Mouse (Mus musculus): ENCODE measurements around the gene 4931414P19Rik. TPM values are rescaled to one million over a fixed set of nuclear protein-coding genes. Genes with fewer than 3 reads are reported as not detected.

The 4931414P19Rik gene
- polyA plus RNA-seq, 1 experiment from 2014 or later: 7.1 TPM

- DNase-seq (ENCODE audit: low spot score): no peak
- no peak for ATAC-seq (replicated peaks; ENCODE audit: low FRiP score, low TSS enrichment, low read depth)
- Histone ChIP-seq H3K9me3 (ENCODE audit: control insufficient read depth, low read length) (no peaks in the 10 kb centered on the region), H3K4me2 (ENCODE audit: low read length) (no peak overlapping the region), H3K9ac (ENCODE audit: low read length) (no peak overlapping the region), H3K27ac (ENCODE audit: low read depth) (no peak overlapping the region), H3K4me1 (replicated peaks; ENCODE audit: control insufficient read depth, insufficient read depth, low read length) (no peaks in the 10 kb centered on the region), H3K36me3 (ENCODE audit: control insufficient read depth, insufficient read depth, low read length) (peaks cover 46% of the 10 kb centered on the region), H3K27me3 (replicated peaks; ENCODE audit: control insufficient read depth, insufficient read depth, low read length) (no peaks in the 10 kb centered on the region), H3K4me3 (ENCODE audit: low read depth, low read length) (no peak overlapping the region)
- WGBS: 86% methylated on average over 4 of the region's 4 CpGs
These were observed 28.4 kb upstream of the 4931414P19Rik start for GRCm38 (mm10) chr14:54634182-54634581.

DNA sequence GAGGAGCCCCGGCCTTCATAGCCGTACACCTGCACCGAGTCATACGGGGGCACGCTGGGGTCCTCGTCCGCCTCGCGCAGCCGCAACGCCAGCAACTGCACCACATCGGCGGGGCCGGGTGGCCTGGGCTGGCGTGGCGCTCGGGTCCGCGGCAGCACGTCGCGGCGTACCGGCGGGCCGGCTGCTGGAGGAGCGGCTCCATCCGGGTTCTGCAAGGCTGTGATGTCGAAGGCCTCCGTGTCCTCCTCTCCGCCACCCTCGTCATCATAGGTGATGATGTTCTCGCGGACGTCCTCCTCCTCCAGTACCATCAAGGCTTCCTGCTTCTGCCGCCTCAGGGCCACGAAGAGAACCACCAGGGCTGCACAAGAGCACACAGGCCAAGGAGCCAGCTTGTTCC lies 26.5 kb upstream of the 4931414P19Rik start:
- no peak overlapping the region for H3K27ac ChIP-seq (ENCODE audit: low read depth)
- no peaks in the 10 kb centered on the region for H3K9me3 ChIP-seq (ENCODE audit: control insufficient read depth, low read length)
- no peak overlapping the region for H3K4me2 ChIP-seq (ENCODE audit: low read length)
- DNase-seq (ENCODE audit: low spot score) (no peak), ATAC-seq (replicated peaks; ENCODE audit: low FRiP score, low TSS enrichment, low read depth) (no peak)
- no peaks in the 10 kb centered on the region for H3K27me3 ChIP-seq (replicated peaks; ENCODE audit: control insufficient read depth, insufficient read depth, low read length)
- WGBS: 93% methylated on average over 37 of the region's 37 CpGs
- no peak overlapping the region for H3K9ac ChIP-seq (ENCODE audit: low read length)
- H3K36me3 ChIP-seq (ENCODE audit: control insufficient read depth, insufficient read depth, low read length): peaks cover 43% of the 10 kb centered on the region
- H3K4me1 ChIP-seq (replicated peaks; ENCODE audit: control insufficient read depth, insufficient read depth, low read length): no peaks in the 10 kb centered on the region
- no peak overlapping the region for H3K4me3 ChIP-seq (ENCODE audit: low read depth, low read length)

DNA sequence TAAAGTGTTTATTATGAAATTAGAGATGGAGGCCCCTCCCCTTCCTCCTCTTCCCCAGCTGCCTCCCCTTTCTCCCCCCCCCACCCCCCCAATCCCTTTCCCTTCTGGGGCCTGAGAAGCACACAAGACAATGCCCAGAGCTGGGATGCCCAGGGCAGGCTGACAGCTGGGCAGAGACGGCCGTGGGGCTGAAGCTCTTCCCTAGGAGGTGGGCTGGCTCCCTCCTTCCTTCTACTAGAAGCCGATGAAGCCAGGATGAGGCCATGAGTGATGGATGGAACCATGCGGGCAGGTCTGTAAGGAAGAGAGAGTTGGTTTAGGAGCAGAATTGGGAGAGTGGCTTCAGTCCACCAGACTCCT lies 25.4 kb upstream of the 4931414P19Rik start:
- ATAC-seq (replicated peaks; ENCODE audit: low FRiP score, low TSS enrichment, low read depth): peak; percentile 55; the same call in 1 of the 2 replicates
- Histone ChIP-seq H3K9ac (ENCODE audit: low read length) (no peak overlapping the region), H3K27ac (ENCODE audit: low read depth) (no peak overlapping the region), H3K9me3 (ENCODE audit: control insufficient read depth, low read length) (no peaks in the 10 kb centered on the region), H3K4me1 (replicated peaks; ENCODE audit: control insufficient read depth, insufficient read depth, low read length) (no peaks in the 10 kb centered on the region), H3K4me3 (ENCODE audit: low read depth, low read length) (no peak overlapping the region), H3K27me3 (replicated peaks; ENCODE audit: control insufficient read depth, insufficient read depth, low read length) (no peaks in the 10 kb centered on the region), H3K36me3 (ENCODE audit: control insufficient read depth, insufficient read depth, low read length) (peaks cover 36% of the 10 kb centered on the region), H3K4me2 (ENCODE audit: low read length) (no peak overlapping the region)
- 53% methylated on average over 4 of the region's 4 CpGs for WGBS
- DNase-seq (ENCODE audit: low spot score): no peak

GRCm38 (mm10) chr14:54630583-54631239 lies 24.9 kb upstream of the 4931414P19Rik start:
- H3K27me3 ChIP-seq (replicated peaks; ENCODE audit: control insufficient read depth, insufficient read depth, low read length): no peaks in the 10 kb centered on the region
- DNase-seq (ENCODE audit: low spot score) (no peak), ATAC-seq (replicated peaks; ENCODE audit: low FRiP score, low TSS enrichment, low read depth) (peak; percentile 25; the same call in 1 of the 2 replicates)
- H3K4me2 ChIP-seq (ENCODE audit: low read length): no peak overlapping the region
- H3K9me3 ChIP-seq (ENCODE audit: control insufficient read depth, low read length): no peaks in the 10 kb centered on the region
- H3K27ac ChIP-seq (ENCODE audit: low read depth): no peak overlapping the region
- H3K4me1 ChIP-seq (replicated peaks; ENCODE audit: control insufficient read depth, insufficient read depth, low read length): no peaks in the 10 kb centered on the region
- 80% methylated on average over 11 of the region's 11 CpGs for WGBS
- no peak overlapping the region for H3K4me3 ChIP-seq (ENCODE audit: low read depth, low read length)
- H3K9ac ChIP-seq (ENCODE audit: low read length): no peak overlapping the region
- peaks cover 31% of the 10 kb centered on the region for H3K36me3 ChIP-seq (ENCODE audit: control insufficient read depth, insufficient read depth, low read length)

DNA sequence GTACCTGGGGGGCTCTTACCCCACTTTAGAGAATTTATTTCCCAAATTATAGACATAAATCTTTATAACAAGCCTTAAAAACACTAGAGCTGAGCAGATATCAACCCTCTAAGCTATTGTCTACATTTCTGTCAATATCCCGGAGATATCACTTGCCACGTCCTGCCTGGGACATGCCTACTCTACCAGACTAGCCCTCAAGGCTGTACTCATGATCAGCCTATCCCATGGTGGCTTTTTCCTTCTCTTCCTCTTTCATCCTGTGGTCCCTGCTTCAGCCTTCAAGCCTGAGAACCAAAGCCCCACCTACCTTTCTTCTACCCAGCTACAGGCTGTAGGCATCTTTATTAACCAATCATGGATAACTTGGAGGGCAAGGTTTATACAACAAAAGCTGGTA lies 24.0 kb upstream of the 4931414P19Rik start:
- Histone ChIP-seq H3K4me3 (ENCODE audit: low read depth, low read length) (no peak overlapping the region), H3K27me3 (replicated peaks; ENCODE audit: control insufficient read depth, insufficient read depth, low read length) (no peaks in the 10 kb centered on the region), H3K4me1 (replicated peaks; ENCODE audit: control insufficient read depth, insufficient read depth, low read length) (no peaks in the 10 kb centered on the region), H3K9me3 (ENCODE audit: control insufficient read depth, low read length) (no peaks in the 10 kb centered on the region), H3K36me3 (ENCODE audit: control insufficient read depth, insufficient read depth, low read length) (peaks cover 30% of the 10 kb centered on the region), H3K27ac (ENCODE audit: low read depth) (no peak overlapping the region), H3K4me2 (ENCODE audit: low read length) (no peak overlapping the region), H3K9ac (ENCODE audit: low read length) (no peak overlapping the region)
- WGBS: 91% methylated on average over 2 of the region's 2 CpGs
- ATAC-seq (replicated peaks; ENCODE audit: low FRiP score, low TSS enrichment, low read depth) (no peak), DNase-seq (ENCODE audit: low spot score) (no peak)

- Histone ChIP-seq H3K4me1 (replicated peaks; ENCODE audit: control insufficient read depth, insufficient read depth, low read length) (no peaks in the 10 kb centered on the region), H3K9ac (ENCODE audit: low read length) (no peak overlapping the region), H3K4me3 (ENCODE audit: low read depth, low read length) (no peak overlapping the region), H3K27ac (ENCODE audit: low read depth) (no peak overlapping the region), H3K9me3 (ENCODE audit: control insufficient read depth, low read length) (no peaks in the 10 kb centered on the region), H3K4me2 (ENCODE audit: low read length) (no peak overlapping the region), H3K27me3 (replicated peaks; ENCODE audit: control insufficient read depth, insufficient read depth, low read length) (no peaks in the 10 kb centered on the region), H3K36me3 (ENCODE audit: control insufficient read depth, insufficient read depth, low read length) (peaks cover 18% of the 10 kb centered on the region)
- ATAC-seq (replicated peaks; ENCODE audit: low FRiP score, low TSS enrichment, low read depth): no peak
- WGBS: 65% methylated on average over 5 of the region's 5 CpGs
- DNase-seq (ENCODE audit: low spot score): no peak
These were observed 22.3 kb upstream of the 4931414P19Rik start for GRCm38 (mm10) chr14:54628103-54628502.

DNA sequence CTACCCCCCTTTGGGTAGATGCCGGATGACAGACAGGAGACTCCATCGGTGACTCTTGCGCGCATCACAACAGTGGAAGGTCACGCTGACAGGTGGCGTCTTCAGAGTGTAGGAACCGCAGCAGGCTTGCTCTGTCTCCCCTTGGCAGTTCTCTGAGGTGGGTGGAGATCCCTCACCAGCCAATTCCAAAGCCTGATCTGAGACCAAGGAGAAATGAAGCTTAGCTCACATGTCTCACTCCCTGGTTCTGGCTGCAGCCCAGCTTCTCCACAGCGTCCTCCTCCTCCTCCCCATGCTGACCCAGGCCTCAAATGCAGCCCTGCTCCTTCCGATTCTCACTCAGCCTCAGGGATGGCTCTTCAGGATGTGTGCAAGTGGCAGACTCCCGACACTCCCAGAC lies 19.2 kb upstream of the 4931414P19Rik start:
- H3K36me3 ChIP-seq (ENCODE audit: control insufficient read depth, insufficient read depth, low read length): no peaks in the 10 kb centered on the region

DNA sequence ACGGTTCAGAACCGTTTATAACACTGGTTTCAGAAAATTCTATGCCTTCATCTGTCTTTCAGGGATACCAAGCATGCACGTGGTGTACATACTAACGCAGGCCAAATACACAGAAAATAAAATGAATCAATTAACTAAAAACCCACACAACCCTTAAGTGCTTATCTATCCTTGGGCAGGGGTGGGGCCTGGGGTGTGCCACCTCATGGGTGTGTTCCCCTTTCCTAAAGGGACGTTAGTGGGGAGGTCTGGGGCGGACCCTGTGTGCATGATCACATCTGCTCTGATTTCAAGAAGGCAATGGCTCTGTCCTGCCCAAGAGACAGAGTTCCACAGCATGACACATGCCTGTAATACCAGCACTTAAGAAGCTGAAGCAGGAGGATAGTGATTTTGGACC lies 17.5 kb upstream of the 4931414P19Rik start:
- Histone ChIP-seq H3K4me2 (ENCODE audit: low read length) (no peak overlapping the region), H3K4me1 (replicated peaks; ENCODE audit: control insufficient read depth, insufficient read depth, low read length) (no peaks in the 10 kb centered on the region), H3K9me3 (ENCODE audit: control insufficient read depth, low read length) (no peaks in the 10 kb centered on the region), H3K27me3 (replicated peaks; ENCODE audit: control insufficient read depth, insufficient read depth, low read length) (no peaks in the 10 kb centered on the region), H3K27ac (ENCODE audit: low read depth) (no peak overlapping the region), H3K4me3 (ENCODE audit: low read depth, low read length) (no peak overlapping the region), H3K36me3 (ENCODE audit: control insufficient read depth, insufficient read depth, low read length) (no peaks in the 10 kb centered on the region), H3K9ac (ENCODE audit: low read length) (no peak overlapping the region)
- no peak for DNase-seq (ENCODE audit: low spot score)
- 84% methylated on average over 6 of the region's 6 CpGs for WGBS
- no peak for ATAC-seq (replicated peaks; ENCODE audit: low FRiP score, low TSS enrichment, low read depth)

More for the DNA sequence above, 19.2 kb upstream of the 4931414P19Rik start:
- no peak for DNase-seq (ENCODE audit: low spot score)
- Histone ChIP-seq H3K9me3 (ENCODE audit: control insufficient read depth, low read length) (no peaks in the 10 kb centered on the region), H3K27ac (ENCODE audit: low read depth) (no peak overlapping the region), H3K4me2 (ENCODE audit: low read length) (no peak overlapping the region), H3K27me3 (replicated peaks; ENCODE audit: control insufficient read depth, insufficient read depth, low read length) (no peaks in the 10 kb centered on the region), H3K4me3 (ENCODE audit: low read depth, low read length) (no peak overlapping the region), H3K9ac (ENCODE audit: low read length) (no peak overlapping the region), H3K4me1 (replicated peaks; ENCODE audit: control insufficient read depth, insufficient read depth, low read length) (no peaks in the 10 kb centered on the region)
- 73% methylated on average over 10 of the region's 10 CpGs for WGBS
- ATAC-seq (replicated peaks; ENCODE audit: low FRiP score, low TSS enrichment, low read depth): no peak

- Histone ChIP-seq H3K9ac (ENCODE audit: low read length) (no peak within 1 kb of the TSS), H3K36me3 (ENCODE audit: control insufficient read depth, insufficient read depth, low read length) (peaks cover 4% of the 10 kb centered on the region), H3K27ac (ENCODE audit: low read depth) (no peak within 1 kb of the TSS), H3K4me3 (ENCODE audit: low read depth, low read length) (no peak within 1 kb of the TSS), H3K27me3 (replicated peaks; ENCODE audit: control insufficient read depth, insufficient read depth, low read length) (no peaks in the 10 kb centered on the region), H3K9me3 (ENCODE audit: control insufficient read depth, low read length) (no peaks in the 10 kb centered on the region), H3K4me2 (ENCODE audit: low read length) (no peak within 1 kb of the TSS), H3K4me1 (replicated peaks; ENCODE audit: control insufficient read depth, insufficient read depth, low read length) (peaks cover 5% of the 10 kb centered on the region; the same call in 1 of the 2 replicates)
- no peak for ATAC-seq (replicated peaks; ENCODE audit: low FRiP score, low TSS enrichment, low read depth)
- DNase-seq (ENCODE audit: low spot score): no peak
- 92% methylated on average over 1 of the region's 1 CpGs for WGBS
These were observed 15.3 kb upstream of the 4931414P19Rik start, which contains the start of gene Psmb11 for GRCm38 (mm10) chr14:54621133-54621532. Psmb11 (plus strand) TSS chr14:54621433.

All from intestine, embryonic 14.5 days (tissue).